Mouse (Mus musculus) bone marrow, adult 2 months (tissue): ENCODE data around the gene Per1.

ENCODE experiments used
- CTCF ChIP-seq: fragments of 200-500 bp; IDR thresholded peaks from 2 replicates; pipeline ENCODE4 v1.5.1; 2011; ENCODE audit warnings: low read length, control low read depth; ENCODE audit not compliant: control insufficient read depth, insufficient read depth
- POLR2A ChIP-seq: fragments of 200-500 bp; IDR thresholded peaks from 2 replicates; pipeline ENCODE4 v1.6.1; 2011; ENCODE audit warnings: low read depth, mild to moderate bottlenecking, control low read depth, low read length, borderline replicate concordance; ENCODE audit not compliant: control insufficient read depth

GRCm38 (mm10) chr11:69107676-69108075 lies 12.7 kb downstream of the Per1 start:
- TF ChIP-seq CTCF (no peak), POLR2A (no peak)
